Mouse (Mus musculus): Measurements from ENCODE around the gene Pafah1b3. TPM values are rescaled to one million over a fixed set of nuclear protein-coding genes. Genes with fewer than 3 reads are reported as not detected.
A peak's percentile ranks its signal among the peaks of the same experiment; 100 is the strongest.

The Pafah1b3 gene
- polyA plus RNA-seq, 1 experiment from 2014 or later: 183 TPM

- DNase-seq: no peak
- Histone ChIP-seq H3K27me3 (ENCODE audit: insufficient read depth, low read length) (no peaks in the 10 kb centered on the region), H3K27ac (ENCODE audit: low read depth) (0 out of 2 replicates have a peak overlapping the region, but pooled peaks have one; percentile 18), H3K4me2 (0 out of 2 replicates have a peak overlapping the region, but pooled peaks have one; percentile 16), H3K4me1 (ENCODE audit: insufficient read depth) (peaks cover 12% of the 10 kb centered on the region), H3K36me3 (ENCODE audit: insufficient read depth) (peaks cover 27% of the 10 kb centered on the region; the same call in 1 of the 2 replicates), H3K9ac (no peak overlapping the region), H3K4me3 (ENCODE audit: low read depth, low read length) (no peak overlapping the region), H3K9me3 (ENCODE audit: low read depth, low read length) (no peaks in the 10 kb centered on the region)
- no peak for TF ChIP-seq CTCF (IDR thresholded peaks at IDR 0.05; ENCODE audit: low read depth)
- WGBS: 56% methylated on average over 9 of the region's 9 CpGs
- ATAC-seq (ENCODE audit: insufficient read depth): no peak
Measured at GRCm38 (mm10) chr7:25275555-25276298, 22.1 kb downstream of the Pafah1b3 start.

DNA sequence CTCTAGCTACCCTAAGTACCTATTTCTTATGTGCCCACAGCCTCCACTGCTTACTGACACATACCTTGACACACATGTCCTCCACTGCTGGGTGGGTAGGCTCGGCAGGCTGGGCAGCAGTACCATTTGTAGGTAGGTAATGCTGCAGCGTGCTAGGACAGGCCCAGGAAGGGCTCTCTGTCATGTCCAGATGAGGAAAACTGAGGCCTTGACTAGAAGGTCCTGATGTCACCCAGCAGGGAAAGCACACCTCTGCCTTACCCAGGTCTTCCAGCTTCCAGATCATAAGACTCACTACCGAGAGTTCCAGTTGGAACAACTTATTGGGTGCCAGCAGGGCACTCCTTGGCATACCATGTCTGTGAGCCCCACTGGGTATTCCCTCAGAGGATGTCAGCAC lies 22.8 kb downstream of the Pafah1b3 start:
- Histone ChIP-seq H3K4me3 (ENCODE audit: low read depth, low read length) (no peak overlapping the region), H3K9ac (peak overlapping the region; percentile 9), H3K4me2 (no peak overlapping the region), H3K9me3 (ENCODE audit: low read depth, low read length) (no peaks in the 10 kb centered on the region), H3K27ac (ENCODE audit: low read depth) (no peak overlapping the region), H3K4me1 (ENCODE audit: insufficient read depth) (peaks cover 5% of the 10 kb centered on the region), H3K36me3 (ENCODE audit: insufficient read depth) (peaks cover 27% of the 10 kb centered on the region; the same call in 1 of the 2 replicates), H3K27me3 (ENCODE audit: insufficient read depth, low read length) (no peaks in the 10 kb centered on the region)
- WGBS: 84% methylated on average over 3 of the region's 3 CpGs
- ATAC-seq (ENCODE audit: insufficient read depth): no peak
- no peak for DNase-seq
- no peak for TF ChIP-seq CTCF (IDR thresholded peaks at IDR 0.05; ENCODE audit: low read depth)

DNA sequence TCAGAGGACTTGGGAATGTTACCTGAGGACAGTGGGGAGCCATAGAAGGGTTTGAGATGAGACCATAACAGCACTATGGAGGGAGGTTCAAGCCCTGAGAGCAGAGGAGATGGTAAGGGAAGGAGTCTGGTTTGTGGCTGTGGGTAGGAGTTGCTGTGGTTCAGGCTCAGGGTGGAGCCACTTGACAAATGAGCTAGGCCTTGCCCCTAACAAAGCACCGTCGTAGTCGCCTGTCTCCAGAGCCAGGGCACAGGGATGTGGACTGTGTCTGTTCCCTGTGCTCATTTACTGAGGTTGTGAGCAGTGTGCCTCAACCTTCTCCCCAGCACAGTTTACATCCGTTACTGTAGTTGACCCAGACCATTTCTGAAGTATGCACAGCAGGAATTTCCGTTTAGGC lies 23.2 kb downstream of the Pafah1b3 start:
- Histone ChIP-seq H3K27me3 (ENCODE audit: insufficient read depth, low read length) (no peaks in the 10 kb centered on the region), H3K27ac (ENCODE audit: low read depth) (no peak overlapping the region), H3K9me3 (ENCODE audit: low read depth, low read length) (no peaks in the 10 kb centered on the region), H3K4me1 (ENCODE audit: insufficient read depth) (peaks cover 3% of the 10 kb centered on the region; the same call in 1 of the 2 replicates), H3K4me2 (no peak overlapping the region), H3K4me3 (ENCODE audit: low read depth, low read length) (no peak overlapping the region), H3K9ac (peak overlapping the region; percentile 9), H3K36me3 (ENCODE audit: insufficient read depth) (peaks cover 27% of the 10 kb centered on the region; the same call in 1 of the 2 replicates)
- DNase-seq (no peak), ATAC-seq (ENCODE audit: insufficient read depth) (no peak)
- WGBS: 27% methylated on average over 5 of the region's 5 CpGs
- no peak for TF ChIP-seq CTCF (IDR thresholded peaks at IDR 0.05; ENCODE audit: low read depth)

DNA sequence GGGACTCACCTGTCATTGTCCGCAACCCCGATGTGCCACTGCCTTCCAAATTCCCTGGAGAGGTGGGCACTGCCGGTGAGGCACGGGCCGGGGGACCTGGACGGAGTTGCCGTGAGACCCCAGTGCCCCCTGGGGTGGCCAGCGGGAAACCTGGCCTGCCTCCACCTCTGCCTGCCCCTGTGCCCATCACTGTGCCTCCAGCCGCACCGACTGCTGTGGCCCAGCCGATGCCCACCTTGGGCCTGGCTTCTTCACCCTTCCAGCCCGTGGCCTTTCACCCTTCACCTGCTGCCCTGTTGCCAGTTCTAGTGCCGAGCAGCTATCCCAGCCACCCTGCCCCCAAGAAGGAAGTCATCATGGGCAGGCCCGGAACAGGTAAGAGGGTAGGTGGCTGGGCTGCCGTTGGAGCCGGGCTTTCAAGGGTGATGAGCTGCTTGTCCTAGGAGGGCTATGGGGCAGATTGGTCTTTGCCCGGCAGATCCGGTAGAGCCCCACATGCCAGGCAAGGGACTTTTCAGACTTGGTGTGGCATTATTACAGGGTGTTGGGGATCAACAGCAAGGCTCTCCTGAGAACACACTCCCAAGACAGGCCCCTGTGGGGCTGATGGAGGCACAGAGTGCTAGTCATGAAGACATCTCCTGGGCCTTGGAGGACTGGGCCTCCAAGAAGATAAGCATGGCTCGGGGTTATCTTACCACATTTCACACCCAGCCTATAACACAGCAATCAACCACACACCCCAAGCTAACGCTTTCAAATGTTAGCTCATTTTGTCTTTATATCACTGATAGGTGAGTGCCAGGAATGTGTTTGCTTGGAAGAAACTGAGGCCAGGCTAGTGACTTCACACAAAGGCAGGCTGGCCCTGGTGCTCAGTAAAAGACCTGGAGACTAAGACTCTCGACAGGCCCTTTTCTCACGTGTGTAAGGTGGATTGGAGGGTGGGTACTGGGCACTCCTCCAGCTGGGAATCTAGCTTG lies 24.2 kb downstream of the Pafah1b3 start:
- DNase-seq (no peak), ATAC-seq (ENCODE audit: insufficient read depth) (no peak)
- peaks cover 7% of the 10 kb centered on the region; the same call in 1 of the 2 replicates for H3K4me1 ChIP-seq (ENCODE audit: insufficient read depth)
- no peak overlapping the region for H3K4me2 ChIP-seq
- no peak overlapping the region for H3K9ac ChIP-seq
- no peaks in the 10 kb centered on the region for H3K27me3 ChIP-seq (ENCODE audit: insufficient read depth, low read length)
- no peak overlapping the region for H3K4me3 ChIP-seq (ENCODE audit: low read depth, low read length)
- no peak for TF ChIP-seq CTCF (IDR thresholded peaks at IDR 0.05; ENCODE audit: low read depth)
- 82% methylated on average over 22 of the region's 22 CpGs for WGBS
- H3K27ac ChIP-seq (ENCODE audit: low read depth): peak overlapping the region; percentile 46; the same call in 1 of the 2 replicates
- peaks cover 27% of the 10 kb centered on the region; the same call in 1 of the 2 replicates for H3K36me3 ChIP-seq (ENCODE audit: insufficient read depth)
- no peaks in the 10 kb centered on the region for H3K9me3 ChIP-seq (ENCODE audit: low read depth, low read length)

DNA sequence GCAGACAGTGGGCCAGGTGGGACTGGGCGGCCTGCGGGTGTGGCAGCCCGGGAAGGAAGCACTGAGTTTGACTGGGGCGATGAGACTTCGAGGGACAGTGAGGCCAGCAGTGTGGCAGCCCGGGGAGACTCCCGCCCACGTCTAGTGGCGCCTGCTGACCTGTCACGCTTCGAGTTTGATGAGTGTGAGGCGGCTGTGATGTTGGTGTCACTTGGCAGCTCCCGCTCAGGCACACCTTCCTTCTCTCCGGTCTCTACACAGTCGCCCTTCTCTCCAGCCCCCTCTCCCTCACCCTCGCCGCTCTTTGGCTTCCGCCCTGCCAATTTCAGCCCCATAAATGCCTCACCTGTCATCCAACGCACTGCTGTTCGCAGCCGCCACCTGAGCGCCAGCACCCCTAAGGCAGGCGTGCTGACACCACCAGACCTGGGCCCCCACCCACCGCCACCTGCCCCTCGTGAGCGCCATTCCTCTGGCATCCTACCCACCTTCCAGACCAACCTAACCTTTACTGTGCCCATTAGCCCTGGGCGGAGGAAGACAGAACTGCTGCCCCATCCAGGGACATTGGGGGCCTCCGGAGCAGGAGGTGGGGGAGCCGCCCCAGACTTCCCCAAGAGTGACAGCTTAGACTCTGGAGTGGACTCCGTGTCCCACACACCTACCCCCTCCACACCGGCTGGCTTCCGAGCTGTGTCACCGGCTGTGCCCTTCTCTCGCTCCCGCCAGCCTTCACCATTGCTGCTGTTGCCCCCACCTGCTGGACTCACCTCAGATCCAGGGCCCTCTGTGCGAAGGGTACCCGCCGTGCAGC lies 25.1 kb downstream of the Pafah1b3 start:
- TF ChIP-seq CTCF (IDR thresholded peaks at IDR 0.05; ENCODE audit: low read depth): no peak
- H3K4me2 ChIP-seq: no peak overlapping the region
- ATAC-seq (ENCODE audit: insufficient read depth): no peak
- H3K9ac ChIP-seq: no peak overlapping the region
- peaks cover 7% of the 10 kb centered on the region; the same call in 1 of the 2 replicates for H3K4me1 ChIP-seq (ENCODE audit: insufficient read depth)
- H3K9me3 ChIP-seq (ENCODE audit: low read depth, low read length): no peaks in the 10 kb centered on the region
- WGBS: 80% methylated on average over 38 of the region's 38 CpGs
- H3K27me3 ChIP-seq (ENCODE audit: insufficient read depth, low read length): no peaks in the 10 kb centered on the region
- no peak overlapping the region for H3K27ac ChIP-seq (ENCODE audit: low read depth)
- no peak for DNase-seq
- H3K36me3 ChIP-seq (ENCODE audit: insufficient read depth): peaks cover 27% of the 10 kb centered on the region; the same call in 1 of the 2 replicates
- H3K4me3 ChIP-seq (ENCODE audit: low read depth, low read length): no peak overlapping the region

- Histone ChIP-seq H3K4me1 (ENCODE audit: insufficient read depth) (peaks cover 9% of the 10 kb centered on the region; the same call in 1 of the 2 replicates), H3K4me2 (no peak overlapping the region), H3K27me3 (ENCODE audit: insufficient read depth, low read length) (no peaks in the 10 kb centered on the region), H3K27ac (ENCODE audit: low read depth) (no peak overlapping the region), H3K9ac (no peak overlapping the region), H3K36me3 (ENCODE audit: insufficient read depth) (peaks cover 27% of the 10 kb centered on the region; the same call in 1 of the 2 replicates), H3K9me3 (ENCODE audit: low read depth, low read length) (no peaks in the 10 kb centered on the region), H3K4me3 (ENCODE audit: low read depth, low read length) (no peak overlapping the region)
- DNase-seq (no peak), ATAC-seq (ENCODE audit: insufficient read depth) (no peak)
- WGBS: 83% methylated on average over 30 of the region's 30 CpGs
- no peak for TF ChIP-seq CTCF (IDR thresholded peaks at IDR 0.05; ENCODE audit: low read depth)
Measured at GRCm38 (mm10) chr7:25271651-25272444, 25.9 kb downstream of the Pafah1b3 start.

Data from lung, embryonic 14.5 days (tissue).